Mouse (Mus musculus) cortical plate, adult 2 months (tissue): ENCODE data around the gene Cradd.

Source experiments
- CTCF ChIP-seq: fragments of 200-500 bp; IDR thresholded peaks from 2 replicates; pipeline ENCODE4 v1.5.1; 2011; ENCODE audit warnings: mild to moderate bottlenecking, control low read depth, low read length; ENCODE audit not compliant: insufficient read depth; ENCODE audit errors: extremely low read depth
- POLR2A ChIP-seq: fragments of 200-500 bp; IDR thresholded peaks from 2 replicates; pipeline ENCODE4 v1.6.1; 2011; ENCODE audit warnings: mild to moderate bottlenecking, low read length, control low read depth; ENCODE audit not compliant: insufficient read depth; ENCODE audit errors: extremely low read depth

GRCm38 (mm10) chr10:95238667-95239066 is 85.3 kb downstream of the Cradd start:
- no peak for TF ChIP-seq POLR2A
- TF ChIP-seq CTCF = no peak
